Comparison of ENCODE assay signal across 15 mouse cellular contexts in the genomic region with DNA sequence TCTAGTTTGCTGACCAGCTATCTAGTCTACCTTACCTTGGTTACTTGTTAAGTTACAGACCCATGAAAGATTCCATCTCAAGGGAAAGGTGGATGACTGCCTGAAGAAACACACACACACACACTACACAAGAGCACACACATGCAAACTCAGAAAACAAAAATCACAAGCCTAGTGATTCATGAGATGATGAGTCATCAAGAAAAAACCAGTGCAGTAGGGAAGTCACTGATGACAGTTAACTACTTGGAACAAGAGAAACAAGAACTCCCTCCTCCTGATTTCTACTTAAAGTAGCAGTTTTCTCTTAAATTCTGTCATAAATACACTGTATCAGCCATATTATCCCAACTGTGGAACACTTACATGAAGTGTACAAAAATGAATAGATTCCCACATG.
"Had no signal": no experiment of that assay in that cellular context is flagged by ENCODE, and none has a peak within 500 bp of the region (broad histone marks: within the 10 kb centered on the region; RNA-seq: fewer than 3 reads in every experiment).

No protein-coding gene starts in this region.

- H3K9ac ChIP-seq: limb, embryonic 12.5 days; liver, embryonic 13.5 days; liver, postnatal 0 days; lung, embryonic 15.5 days; midbrain, embryonic 15.5 days; neural tube, embryonic 13.5 days; stomach, embryonic 15.5 days had no signal

- H3K9me3 ChIP-seq: limb, embryonic 12.5 days; liver, embryonic 13.5 days; lung, embryonic 15.5 days; midbrain, embryonic 10.5 days; midbrain, embryonic 15.5 days; neural tube, embryonic 13.5 days; stomach, embryonic 15.5 days had no signal

- H3K36me3 ChIP-seq: liver, embryonic 13.5 days; midbrain, embryonic 10.5 days; midbrain, embryonic 15.5 days; stomach, embryonic 15.5 days had no signal

- DNase-seq: kidney, adult 8-10 months; kidney, postnatal 4 days; liver; liver, embryonic 13.5 days; liver, postnatal 0 days; lung, postnatal 14 days; retina, postnatal 1 day; thymus, adult 2 months; thymus, postnatal 25 days had no signal

- H3K4me2 ChIP-seq: limb, embryonic 12.5 days; liver, embryonic 13.5 days; lung, embryonic 15.5 days; midbrain, embryonic 15.5 days; neural tube, embryonic 13.5 days; stomach, embryonic 15.5 days had no signal

- ATAC-seq: liver, postnatal 0 days; midbrain, embryonic 15.5 days had no signal

- H3K27ac ChIP-seq: limb, embryonic 12.5 days; liver, embryonic 13.5 days; lung, embryonic 15.5 days; midbrain, embryonic 10.5 days; midbrain, embryonic 15.5 days; neural tube, embryonic 13.5 days; stomach, embryonic 15.5 days had no signal

- H3K4me3 ChIP-seq: limb, embryonic 12.5 days; liver, embryonic 13.5 days; lung, embryonic 15.5 days; midbrain, embryonic 10.5 days; midbrain, embryonic 15.5 days; neural tube, embryonic 13.5 days; stomach, embryonic 15.5 days had no signal

- H3K27me3 ChIP-seq: limb, embryonic 12.5 days; liver, embryonic 13.5 days; lung, embryonic 15.5 days; midbrain, embryonic 15.5 days; neural tube, embryonic 13.5 days; stomach, embryonic 15.5 days had no signal

- H3K4me1 ChIP-seq: limb, embryonic 12.5 days; liver, embryonic 13.5 days; lung, embryonic 15.5 days; midbrain, embryonic 10.5 days; stomach, embryonic 15.5 days had no signal
